Mouse (Mus musculus): ENCODE data around the gene Nubp2. TPM values are rescaled to one million over a fixed set of nuclear protein-coding genes. Genes with fewer than 3 reads are reported as not detected.
A peak's percentile ranks its signal among the peaks of the same experiment; 100 is the strongest.

Nubp2 gene
- polyA plus RNA-seq, 1 experiment from 2014 or later, result 55.5 TPM

- peaks cover 44% of the 10 kb centered on the region for H3K4me1 ChIP-seq (ENCODE audit: control insufficient read depth, low read depth, low read length)
- H3K4me2 ChIP-seq (ENCODE audit: low read depth, low read length), result peak overlapping the region; percentile 46
- H3K27ac ChIP-seq (ENCODE audit: low read length), result peak overlapping the region; percentile 77
- no peaks in the 10 kb centered on the region for H3K27me3 ChIP-seq (ENCODE audit: control insufficient read depth, insufficient read depth, low read depth, low read length)
- no peak overlapping the region for H3K9ac ChIP-seq (ENCODE audit: low read depth, low read length)
- no peaks in the 10 kb centered on the region for H3K9me3 ChIP-seq (replicated peaks; ENCODE audit: control insufficient read depth, low read length)
- H3K36me3 ChIP-seq (ENCODE audit: control insufficient read depth, insufficient read depth), result peaks cover 29% of the 10 kb centered on the region
- H3K4me3 ChIP-seq (ENCODE audit: low read depth, low read length), result no peak overlapping the region
- 40% methylated on average over 6 of the region's 6 CpGs for WGBS (ENCODE audit: insufficient replicate concordance)
- ATAC-seq (ENCODE audit: low read depth), result peak; percentile 95
These were observed 27.2 kb downstream of the Nubp2 start for GRCm38 (mm10) chr17:24858967-24859366.

- H3K9me3 ChIP-seq (replicated peaks; ENCODE audit: control insufficient read depth, low read length), result no peaks in the 10 kb centered on the region
- WGBS (ENCODE audit: insufficient replicate concordance), result 68% methylated on average over 8 of the region's 8 CpGs
- peaks cover 44% of the 10 kb centered on the region for H3K4me1 ChIP-seq (ENCODE audit: control insufficient read depth, low read depth, low read length)
- H3K4me2 ChIP-seq (ENCODE audit: low read depth, low read length), result peak overlapping the region; percentile 46
- H3K27ac ChIP-seq (ENCODE audit: low read length), result peak overlapping the region; percentile 77
- H3K9ac ChIP-seq (ENCODE audit: low read depth, low read length), result peak overlapping the region; percentile 27
- H3K27me3 ChIP-seq (ENCODE audit: control insufficient read depth, insufficient read depth, low read depth, low read length), result no peaks in the 10 kb centered on the region
- ATAC-seq (ENCODE audit: low read depth), result peak; percentile 12; the same call in 1 of the 2 replicates
- H3K36me3 ChIP-seq (ENCODE audit: control insufficient read depth, insufficient read depth), result peaks cover 36% of the 10 kb centered on the region
- peak overlapping the region; percentile 6; the same call in 1 of the 2 replicates for H3K4me3 ChIP-seq (ENCODE audit: low read depth, low read length)
These were observed 28.2 kb downstream of the Nubp2 start for GRCm38 (mm10) chr17:24857831-24858470.

- Histone ChIP-seq H3K27me3 (ENCODE audit: control insufficient read depth, insufficient read depth, low read depth, low read length) (no peaks in the 10 kb centered on the region), H3K4me3 (ENCODE audit: low read depth, low read length) (no peak overlapping the region), H3K4me1 (ENCODE audit: control insufficient read depth, low read depth, low read length) (peaks cover 47% of the 10 kb centered on the region), H3K9me3 (replicated peaks; ENCODE audit: control insufficient read depth, low read length) (no peaks in the 10 kb centered on the region), H3K9ac (ENCODE audit: low read depth, low read length) (no peak overlapping the region), H3K27ac (ENCODE audit: low read length) (no peak overlapping the region; the same call in 1 of the 2 replicates), H3K4me2 (ENCODE audit: low read depth, low read length) (no peak overlapping the region), H3K36me3 (ENCODE audit: control insufficient read depth, insufficient read depth) (peaks cover 34% of the 10 kb centered on the region)
- 88% methylated on average over 13 of the region's 13 CpGs for WGBS (ENCODE audit: insufficient replicate concordance)
- no peak for ATAC-seq (ENCODE audit: low read depth)
These were observed 29.6 kb downstream of the Nubp2 start for GRCm38 (mm10) chr17:24856589-24856988.

DNA sequence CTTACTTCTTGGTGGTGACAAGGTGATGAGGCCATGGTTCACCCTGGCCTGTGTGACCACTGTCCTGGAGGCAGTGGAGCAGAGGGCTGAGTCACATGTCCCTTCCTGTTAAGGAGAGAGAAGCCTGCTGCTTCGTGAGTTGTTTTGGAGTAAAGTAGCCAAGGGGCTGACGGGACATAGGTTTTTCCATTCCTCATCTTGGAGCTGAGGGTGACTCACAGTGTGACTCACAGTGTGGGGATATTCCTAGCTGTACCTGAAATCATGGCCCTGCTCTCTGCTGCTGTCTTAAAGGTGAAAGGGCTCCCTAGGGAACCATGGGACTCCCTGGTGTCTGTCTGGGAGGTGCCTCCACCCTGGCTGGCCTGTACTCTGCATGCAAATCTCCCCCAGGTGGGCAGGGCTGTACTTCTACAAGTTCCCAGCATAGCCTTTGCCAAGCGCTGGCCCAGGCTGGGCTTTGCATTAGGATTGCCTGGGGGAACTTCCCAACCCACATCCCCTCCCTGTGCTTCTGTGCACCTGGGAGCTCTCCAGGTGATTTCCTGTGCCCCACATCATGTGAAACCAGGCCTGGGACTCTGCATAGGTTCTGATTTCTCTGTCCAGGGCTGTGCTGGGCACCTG lies 30.2 kb downstream of the Nubp2 start:
- H3K9ac ChIP-seq (ENCODE audit: low read depth, low read length), result no peak overlapping the region
- no peak overlapping the region for H3K4me2 ChIP-seq (ENCODE audit: low read depth, low read length)
- peak overlapping the region; percentile 40 for H3K27ac ChIP-seq (ENCODE audit: low read length)
- no peak for ATAC-seq (ENCODE audit: low read depth)
- H3K9me3 ChIP-seq (replicated peaks; ENCODE audit: control insufficient read depth, low read length), result no peaks in the 10 kb centered on the region
- no peak overlapping the region for H3K4me3 ChIP-seq (ENCODE audit: low read depth, low read length)
- no peaks in the 10 kb centered on the region for H3K27me3 ChIP-seq (ENCODE audit: control insufficient read depth, insufficient read depth, low read depth, low read length)
- WGBS (ENCODE audit: insufficient replicate concordance), result 83% methylated on average over 3 of the region's 3 CpGs
- peaks cover 50% of the 10 kb centered on the region for H3K4me1 ChIP-seq (ENCODE audit: control insufficient read depth, low read depth, low read length)
- peaks cover 27% of the 10 kb centered on the region for H3K36me3 ChIP-seq (ENCODE audit: control insufficient read depth, insufficient read depth)

GRCm38 (mm10) chr17:24851381-24852125 lies 34.6 kb downstream of the Nubp2 start:
- H3K9me3 ChIP-seq (replicated peaks; ENCODE audit: control insufficient read depth, low read length), result no peaks in the 10 kb centered on the region
- H3K9ac ChIP-seq (ENCODE audit: low read depth, low read length), result peak overlapping the region; percentile 93
- 77% methylated on average over 10 of the region's 10 CpGs for WGBS (ENCODE audit: insufficient replicate concordance)
- peak overlapping the region; percentile 99; the same call in 1 of the 2 replicates for H3K27ac ChIP-seq (ENCODE audit: low read length)
- peaks cover 25% of the 10 kb centered on the region for H3K36me3 ChIP-seq (ENCODE audit: control insufficient read depth, insufficient read depth)
- H3K4me2 ChIP-seq (ENCODE audit: low read depth, low read length), result peak overlapping the region; percentile 87
- peaks cover 20% of the 10 kb centered on the region for H3K4me1 ChIP-seq (ENCODE audit: control insufficient read depth, low read depth, low read length)
- H3K27me3 ChIP-seq (ENCODE audit: control insufficient read depth, insufficient read depth, low read depth, low read length), result no peaks in the 10 kb centered on the region
- no peak for ATAC-seq (ENCODE audit: low read depth)
- H3K4me3 ChIP-seq (ENCODE audit: low read depth, low read length), result peak overlapping the region; percentile 98

- H3K9ac ChIP-seq (ENCODE audit: low read depth, low read length), result peak overlapping the region; percentile 93
- peak overlapping the region; percentile 99 for H3K27ac ChIP-seq (ENCODE audit: low read length)
- WGBS (ENCODE audit: insufficient replicate concordance), result under 1% methylated on average over 20 of the region's 20 CpGs
- H3K4me3 ChIP-seq (ENCODE audit: low read depth, low read length), result peak overlapping the region; percentile 98
- H3K36me3 ChIP-seq (ENCODE audit: control insufficient read depth, insufficient read depth), result peaks cover 25% of the 10 kb centered on the region
- no peak for ATAC-seq (ENCODE audit: low read depth)
- no peaks in the 10 kb centered on the region for H3K27me3 ChIP-seq (ENCODE audit: control insufficient read depth, insufficient read depth, low read depth, low read length)
- peaks cover 15% of the 10 kb centered on the region for H3K4me1 ChIP-seq (ENCODE audit: control insufficient read depth, low read depth, low read length)
- H3K9me3 ChIP-seq (replicated peaks; ENCODE audit: control insufficient read depth, low read length), result no peaks in the 10 kb centered on the region
- H3K4me2 ChIP-seq (ENCODE audit: low read depth, low read length), result peak overlapping the region; percentile 87
These were observed 35.4 kb downstream of the Nubp2 start for GRCm38 (mm10) chr17:24850773-24851127.

- WGBS (ENCODE audit: insufficient replicate concordance), result under 1% methylated on average over 58 of the region's 58 CpGs
- H3K27ac ChIP-seq (ENCODE audit: low read length), result peak within 1 kb of the TSS; percentile 99
- H3K9ac ChIP-seq (ENCODE audit: low read depth, low read length), result peak within 1 kb of the TSS; percentile 93
- peak within 1 kb of the TSS; percentile 98 for H3K4me3 ChIP-seq (ENCODE audit: low read depth, low read length)
- no peaks in the 10 kb centered on the region for H3K27me3 ChIP-seq (ENCODE audit: control insufficient read depth, insufficient read depth, low read depth, low read length)
- peaks cover 20% of the 10 kb centered on the region for H3K36me3 ChIP-seq (ENCODE audit: control insufficient read depth, insufficient read depth)
- no peaks in the 10 kb centered on the region for H3K9me3 ChIP-seq (replicated peaks; ENCODE audit: control insufficient read depth, low read length)
- H3K4me2 ChIP-seq (ENCODE audit: low read depth, low read length), result peak within 1 kb of the TSS; percentile 87
- peaks cover 15% of the 10 kb centered on the region for H3K4me1 ChIP-seq (ENCODE audit: control insufficient read depth, low read depth, low read length)
- peak; percentile 89 for ATAC-seq (ENCODE audit: low read depth)
These were observed 35.9 kb downstream of the Nubp2 start, which contains the start of gene Fahd1 for GRCm38 (mm10) chr17:24850065-24850772. Fahd1 (minus strand) TSS chr17:24850364.

GRCm38 (mm10) chr17:24849733-24850064 lies 36.5 kb downstream of the Nubp2 start:
- peak overlapping the region; percentile 72 for H3K4me2 ChIP-seq (ENCODE audit: low read depth, low read length)
- peak; percentile 22 for ATAC-seq (ENCODE audit: low read depth)
- H3K4me3 ChIP-seq (ENCODE audit: low read depth, low read length), result peak overlapping the region; percentile 98
- WGBS (ENCODE audit: insufficient replicate concordance), result under 1% methylated on average over 21 of the region's 21 CpGs
- H3K27me3 ChIP-seq (ENCODE audit: control insufficient read depth, insufficient read depth, low read depth, low read length), result no peaks in the 10 kb centered on the region
- peaks cover 15% of the 10 kb centered on the region for H3K4me1 ChIP-seq (ENCODE audit: control insufficient read depth, low read depth, low read length)
- no peaks in the 10 kb centered on the region for H3K9me3 ChIP-seq (replicated peaks; ENCODE audit: control insufficient read depth, low read length)
- H3K27ac ChIP-seq (ENCODE audit: low read length), result peak overlapping the region; percentile 99
- peak overlapping the region; percentile 93 for H3K9ac ChIP-seq (ENCODE audit: low read depth, low read length)
- H3K36me3 ChIP-seq (ENCODE audit: control insufficient read depth, insufficient read depth), result peaks cover 19% of the 10 kb centered on the region
